Mouse (Mus musculus): ENCODE results near the gene Pabpc1l. TPM values are rescaled to one million over a fixed set of nuclear protein-coding genes. Genes with fewer than 3 reads are reported as not detected.

The Pabpc1l gene
- total and polyA plus RNA-seq, 2 experiments from 2014 or later: 0.22 to 2.0 TPM

DNA sequence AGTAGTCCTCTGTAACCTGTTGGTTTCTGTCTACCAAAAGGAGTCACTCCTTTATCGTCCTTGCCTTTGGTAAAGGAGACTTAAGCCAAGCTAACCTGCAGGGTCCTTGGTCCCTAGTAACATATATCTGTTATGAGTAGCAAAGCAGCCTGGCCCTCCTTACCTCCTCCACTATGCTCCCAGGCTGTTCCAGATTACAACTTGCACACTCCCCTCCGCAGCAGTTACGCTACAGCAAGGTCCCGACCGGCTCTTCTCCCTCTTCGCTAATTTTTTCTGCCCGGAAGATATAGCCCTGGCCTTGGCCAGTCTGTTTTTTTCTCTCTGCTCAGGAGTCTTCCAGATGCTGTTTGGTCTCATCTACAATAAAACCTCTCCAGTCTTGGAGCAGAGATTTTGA lies 47.9 kb downstream of the Pabpc1l start:
- H3K4me3 ChIP-seq (ENCODE audit: low read depth, low read length): no peak overlapping the region
- no peak for DNase-seq (ENCODE audit: low spot score)
- no peaks in the 10 kb centered on the region for H3K9me3 ChIP-seq (ENCODE audit: low read length)
- ATAC-seq (ENCODE audit: low FRiP score): no peak
- no peaks in the 10 kb centered on the region for H3K27me3 ChIP-seq (ENCODE audit: insufficient read depth, low read length)
- 87% methylated on average over 7 of the region's 7 CpGs for WGBS
- TF ChIP-seq CTCF (IDR thresholded peaks at IDR 0.05): no peak
- no peak overlapping the region for H3K9ac ChIP-seq (replicated peaks; ENCODE audit: low read length, poor library complexity, severe bottlenecking)
- H3K4me2 ChIP-seq (ENCODE audit: low read depth, low read length, poor library complexity, severe bottlenecking): no peak overlapping the region
- no peak overlapping the region for H3K27ac ChIP-seq (ENCODE audit: low read depth, low read length)
- H3K4me1 ChIP-seq (ENCODE audit: insufficient read depth, low read length): no peaks in the 10 kb centered on the region; the same call in 1 of the 2 replicates
- H3K36me3 ChIP-seq (ENCODE audit: insufficient read depth, low read length): no peaks in the 10 kb centered on the region

DNA sequence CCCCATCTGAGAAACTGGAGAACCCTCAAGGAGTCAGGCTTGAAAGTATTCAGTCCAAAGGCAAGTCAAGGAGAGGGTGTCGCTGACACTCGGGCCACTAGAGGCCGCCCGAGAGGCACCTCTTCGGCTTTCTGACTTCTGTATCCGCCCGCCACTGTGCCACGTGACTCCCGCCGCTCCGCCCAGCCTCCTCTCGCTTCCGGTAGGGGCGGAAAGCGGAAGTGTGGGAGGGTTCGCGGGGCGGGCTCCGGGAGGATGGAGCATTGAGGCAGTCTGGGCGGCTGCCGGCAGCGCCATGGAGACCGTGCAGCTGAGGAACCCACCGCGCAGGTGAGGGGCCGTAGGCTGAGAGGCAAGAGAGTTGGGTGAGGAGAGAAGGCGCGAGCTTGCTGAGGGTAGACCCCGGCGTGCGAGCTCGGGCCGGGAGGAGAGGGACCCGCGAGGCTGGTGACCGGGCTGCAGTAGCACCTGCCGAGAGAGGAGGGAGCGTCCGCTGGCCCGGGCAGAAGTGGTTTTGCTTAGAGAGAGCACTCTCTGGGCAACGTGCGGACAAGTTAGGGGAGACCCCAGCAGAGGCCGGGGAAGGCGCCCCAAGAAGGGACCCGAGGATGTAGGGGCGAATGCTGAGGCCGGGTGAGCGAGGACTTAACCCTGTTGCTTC lies 48.8 kb downstream of the Pabpc1l start:
- Histone ChIP-seq H3K27ac (ENCODE audit: low read depth, low read length) (peak overlapping the region; percentile 71), H3K9me3 (ENCODE audit: low read length) (no peaks in the 10 kb centered on the region), H3K4me3 (ENCODE audit: low read depth, low read length) (peak overlapping the region; percentile 96), H3K4me1 (ENCODE audit: insufficient read depth, low read length) (no peaks in the 10 kb centered on the region; the same call in 1 of the 2 replicates), H3K36me3 (ENCODE audit: insufficient read depth, low read length) (no peaks in the 10 kb centered on the region), H3K27me3 (ENCODE audit: insufficient read depth, low read length) (no peaks in the 10 kb centered on the region), H3K9ac (replicated peaks; ENCODE audit: low read length, poor library complexity, severe bottlenecking) (peak overlapping the region; percentile 91), H3K4me2 (ENCODE audit: low read depth, low read length, poor library complexity, severe bottlenecking) (peak overlapping the region; percentile 95)
- DNase-seq (ENCODE audit: low spot score) (peak; percentile 97), ATAC-seq (ENCODE audit: low FRiP score) (peak; percentile 86)
- WGBS: under 1% methylated on average over 48 of the region's 48 CpGs
- peak; percentile 91 for TF ChIP-seq CTCF (IDR thresholded peaks at IDR 0.05)

DNA sequence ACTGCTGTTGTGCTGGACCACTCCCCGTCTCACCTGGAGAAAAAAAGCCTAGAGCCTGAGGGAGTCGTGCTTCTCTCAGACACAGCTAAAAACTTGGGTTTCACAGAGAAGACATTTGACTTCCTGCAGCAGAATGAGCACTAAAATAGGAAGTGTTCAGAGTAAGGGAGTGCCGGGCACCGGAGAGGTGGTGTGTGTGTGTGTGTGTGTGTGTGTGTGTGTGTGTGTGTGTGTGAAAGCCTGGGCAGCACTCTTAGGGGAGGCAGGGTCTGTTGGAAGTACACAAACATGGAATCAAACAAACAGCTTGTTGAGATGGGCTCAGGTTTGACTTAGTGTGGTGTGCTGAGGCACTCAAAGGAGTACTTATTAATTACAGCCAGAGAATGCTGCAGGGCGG lies 49.8 kb downstream of the Pabpc1l start:
- H3K4me3 ChIP-seq (ENCODE audit: low read depth, low read length): peak overlapping the region; percentile 96; the same call in 1 of the 2 replicates
- no peaks in the 10 kb centered on the region for H3K27me3 ChIP-seq (ENCODE audit: insufficient read depth, low read length)
- DNase-seq (ENCODE audit: low spot score) (no peak), ATAC-seq (ENCODE audit: low FRiP score) (no peak)
- H3K9ac ChIP-seq (replicated peaks; ENCODE audit: low read length, poor library complexity, severe bottlenecking): 0 out of 2 replicates have a peak overlapping the region, but pooled peaks have one; percentile 91
- 65% methylated on average over 5 of the region's 5 CpGs for WGBS
- H3K9me3 ChIP-seq (ENCODE audit: low read length): no peaks in the 10 kb centered on the region
- TF ChIP-seq CTCF (IDR thresholded peaks at IDR 0.05): no peak
- no peak overlapping the region for H3K27ac ChIP-seq (ENCODE audit: low read depth, low read length)
- peak overlapping the region; percentile 95 for H3K4me2 ChIP-seq (ENCODE audit: low read depth, low read length, poor library complexity, severe bottlenecking)
- H3K36me3 ChIP-seq (ENCODE audit: insufficient read depth, low read length): peaks cover 2% of the 10 kb centered on the region; the same call in 1 of the 2 replicates
- no peaks in the 10 kb centered on the region; the same call in 1 of the 2 replicates for H3K4me1 ChIP-seq (ENCODE audit: insufficient read depth, low read length)

DNA sequence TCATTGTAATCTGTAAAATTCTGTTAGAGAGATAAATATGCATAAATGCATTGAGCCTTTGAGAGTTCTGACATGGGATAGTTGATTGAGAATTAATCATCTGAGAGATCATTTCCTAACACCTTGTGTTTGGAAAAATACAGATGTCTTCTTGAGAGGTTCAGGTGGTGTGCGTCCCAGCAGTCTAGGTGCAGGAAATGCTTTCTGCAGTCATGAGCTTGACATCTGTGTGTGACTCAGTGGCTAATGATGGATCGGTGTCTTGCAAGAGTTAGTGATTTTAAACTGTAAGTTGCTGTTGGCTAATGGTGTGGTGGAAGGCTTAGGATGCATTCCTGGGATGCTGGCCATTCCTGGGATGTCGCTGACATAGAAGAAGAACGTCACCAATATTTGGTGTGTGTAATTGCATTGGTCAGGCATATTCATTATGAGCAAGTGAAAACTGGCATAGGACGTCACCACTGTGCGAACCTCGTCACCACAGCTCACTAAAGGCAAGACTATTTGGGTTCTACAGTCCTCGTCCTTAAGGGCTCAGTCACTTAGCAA lies 51.7 kb downstream of the Pabpc1l start:
- ATAC-seq (ENCODE audit: low FRiP score) (no peak), DNase-seq (ENCODE audit: low spot score) (no peak)
- Histone ChIP-seq H3K4me1 (ENCODE audit: insufficient read depth, low read length) (no peaks in the 10 kb centered on the region; the same call in 1 of the 2 replicates), H3K9me3 (ENCODE audit: low read length) (no peaks in the 10 kb centered on the region), H3K36me3 (ENCODE audit: insufficient read depth, low read length) (peaks cover 20% of the 10 kb centered on the region), H3K4me3 (ENCODE audit: low read depth, low read length) (no peak overlapping the region), H3K27ac (ENCODE audit: low read depth, low read length) (no peak overlapping the region), H3K27me3 (ENCODE audit: insufficient read depth, low read length) (no peaks in the 10 kb centered on the region), H3K4me2 (ENCODE audit: low read depth, low read length, poor library complexity, severe bottlenecking) (no peak overlapping the region), H3K9ac (replicated peaks; ENCODE audit: low read length, poor library complexity, severe bottlenecking) (no peak overlapping the region)
- TF ChIP-seq CTCF (IDR thresholded peaks at IDR 0.05): no peak
- 91% methylated on average over 8 of the region's 8 CpGs for WGBS

DNA sequence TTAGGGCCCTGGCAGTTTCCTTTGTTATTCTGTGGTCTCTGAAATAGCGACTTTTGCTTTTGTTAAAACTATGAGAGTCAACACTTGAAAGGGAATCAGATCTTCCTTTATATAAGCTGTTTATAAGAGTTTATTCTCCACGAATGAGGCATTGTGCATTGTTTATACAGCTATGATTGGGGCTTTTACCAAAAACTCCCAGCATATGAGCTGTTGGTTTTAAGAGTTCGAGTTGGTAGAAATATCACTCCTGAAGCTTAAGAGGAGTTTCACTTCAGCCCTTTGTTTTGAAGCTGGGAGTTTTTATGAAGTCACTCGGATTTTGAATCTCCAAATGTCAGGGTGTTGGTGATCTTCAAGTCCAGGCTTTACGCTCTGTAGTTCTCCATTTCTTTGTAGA lies 52.6 kb downstream of the Pabpc1l start:
- 83% methylated on average over 5 of the region's 5 CpGs for WGBS
- Histone ChIP-seq H3K9me3 (ENCODE audit: low read length) (no peaks in the 10 kb centered on the region), H3K36me3 (ENCODE audit: insufficient read depth, low read length) (peaks cover 26% of the 10 kb centered on the region), H3K27me3 (ENCODE audit: insufficient read depth, low read length) (no peaks in the 10 kb centered on the region), H3K27ac (ENCODE audit: low read depth, low read length) (no peak overlapping the region), H3K4me2 (ENCODE audit: low read depth, low read length, poor library complexity, severe bottlenecking) (no peak overlapping the region), H3K4me3 (ENCODE audit: low read depth, low read length) (no peak overlapping the region), H3K9ac (replicated peaks; ENCODE audit: low read length, poor library complexity, severe bottlenecking) (no peak overlapping the region), H3K4me1 (ENCODE audit: insufficient read depth, low read length) (no peaks in the 10 kb centered on the region; the same call in 1 of the 2 replicates)
- TF ChIP-seq CTCF (IDR thresholded peaks at IDR 0.05): no peak
- ATAC-seq (ENCODE audit: low FRiP score) (no peak), DNase-seq (ENCODE audit: low spot score) (no peak)

DNA sequence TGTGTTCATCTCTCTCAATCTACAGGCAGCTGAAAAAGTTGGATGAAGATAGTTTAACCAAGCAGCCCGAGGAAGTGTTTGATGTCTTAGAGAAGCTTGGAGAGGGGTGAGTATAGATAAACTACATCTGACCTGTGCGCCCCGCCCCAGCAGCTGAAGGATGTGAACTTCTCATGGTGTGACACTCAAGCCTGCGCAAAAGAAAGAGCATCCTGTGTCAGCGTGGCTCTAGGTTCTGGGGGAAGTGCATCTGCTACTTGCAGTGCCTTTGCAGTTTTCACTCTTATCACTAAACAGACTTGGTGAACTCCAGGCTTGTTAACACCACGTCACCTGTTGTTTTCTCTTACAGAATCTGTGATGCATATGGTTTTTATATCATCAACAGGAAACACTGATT lies 54.2 kb downstream of the Pabpc1l start:
- ATAC-seq (ENCODE audit: low FRiP score): no peak
- H3K27me3 ChIP-seq (ENCODE audit: insufficient read depth, low read length): no peaks in the 10 kb centered on the region
- H3K9ac ChIP-seq (replicated peaks; ENCODE audit: low read length, poor library complexity, severe bottlenecking): no peak overlapping the region
- H3K36me3 ChIP-seq (ENCODE audit: insufficient read depth, low read length): peaks cover 37% of the 10 kb centered on the region
- H3K27ac ChIP-seq (ENCODE audit: low read depth, low read length): no peak overlapping the region
- H3K9me3 ChIP-seq (ENCODE audit: low read length): no peaks in the 10 kb centered on the region
- DNase-seq (ENCODE audit: low spot score): no peak
- H3K4me2 ChIP-seq (ENCODE audit: low read depth, low read length, poor library complexity, severe bottlenecking): no peak overlapping the region
- TF ChIP-seq CTCF (IDR thresholded peaks at IDR 0.05): no peak
- H3K4me1 ChIP-seq (ENCODE audit: insufficient read depth, low read length): no peaks in the 10 kb centered on the region; the same call in 1 of the 2 replicates
- WGBS: 97% methylated on average over 6 of the region's 6 CpGs
- H3K4me3 ChIP-seq (ENCODE audit: low read depth, low read length): no peak overlapping the region
